Mouse (Mus musculus): ENCODE measurements around the gene Btbd8. TPM values are rescaled to one million over a fixed set of nuclear protein-coding genes. Genes with fewer than 3 reads are reported as not detected.

Btbd8 gene
- polyA plus RNA-seq, 1 experiment from 2014 or later, result 7.7 TPM

DNA sequence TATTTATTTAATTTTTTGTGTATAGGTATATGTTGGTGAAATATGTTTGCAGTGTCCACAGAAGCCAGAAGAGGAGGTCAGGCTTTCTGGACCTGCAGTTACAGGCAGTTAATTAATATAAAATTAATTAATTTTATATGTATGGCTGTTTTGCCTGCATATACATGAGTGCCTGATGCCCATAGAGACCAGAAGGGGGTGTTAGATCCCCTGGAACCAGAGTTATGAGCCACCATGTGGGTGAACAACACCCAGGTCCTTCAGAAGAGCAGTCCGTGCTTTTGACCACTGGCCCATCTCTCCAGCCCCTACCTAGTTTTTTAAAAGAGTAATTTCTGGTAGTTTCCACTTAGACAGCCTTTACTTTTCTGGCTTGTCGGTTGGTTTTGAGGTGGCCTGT lies 25.5 kb upstream of the Btbd8 start:
- in situ Hi-C loops (cut with MboI; ENCODE audit: low pct_unique_long_range_greater_than_20kb), result no loop called here
- ATAC-seq, result no peak
- no peak for TF ChIP-seq CTCF (IDR thresholded peaks at IDR 0.05)
- ChIA-PET CTCF (interaction anchor here (1.0 kb wide), 2 partner anchors 9 to 14 kb away, joined by 3 read pairs; no protein-coding TSS in a partner anchor), POLR2A (interaction anchor here (1.2 kb wide), 1 partner anchor 27 kb away, joined by 3 read pairs; no protein-coding TSS in a partner anchor)
- peaks cover 53% of the 10 kb centered on the region for H3K27me3 ChIP-seq
- DNase-seq (ENCODE audit: low read depth, low spot score), result no peak

DNA sequence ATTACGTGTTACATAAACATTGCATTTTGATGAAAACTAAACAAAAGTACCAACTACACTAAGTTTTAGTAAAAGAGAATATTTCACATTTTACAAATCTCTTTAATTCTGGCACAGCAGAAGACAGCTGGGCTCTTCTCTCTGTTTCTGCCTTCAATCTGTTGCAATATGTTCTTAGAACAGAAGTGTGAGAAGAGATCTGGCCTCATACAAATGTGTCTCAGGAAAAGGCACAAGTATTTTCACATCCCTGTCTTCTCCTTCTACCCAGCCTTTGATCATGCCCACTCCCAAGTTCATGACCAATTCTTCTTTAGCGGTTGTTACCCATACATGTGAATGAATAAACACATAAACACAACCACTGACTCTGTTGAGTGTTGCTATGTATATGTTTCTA lies 22.7 kb upstream of the Btbd8 start:
- H3K27me3 ChIP-seq, result peaks cover 51% of the 10 kb centered on the region
- POLR2A ChIA-PET, result interaction anchor here (1.0 kb wide), 1 partner anchor 22 kb away, joined by 3 read pairs; the partner anchor contains the start of gene Btbd8
- no peak for DNase-seq (ENCODE audit: low read depth, low spot score)
- TF ChIP-seq CTCF (IDR thresholded peaks at IDR 0.05), result no peak
- CTCF ChIA-PET, result no interaction called here
- in situ Hi-C loops (cut with MboI; ENCODE audit: low pct_unique_long_range_greater_than_20kb), result no loop called here
- ATAC-seq, result no peak

DNA sequence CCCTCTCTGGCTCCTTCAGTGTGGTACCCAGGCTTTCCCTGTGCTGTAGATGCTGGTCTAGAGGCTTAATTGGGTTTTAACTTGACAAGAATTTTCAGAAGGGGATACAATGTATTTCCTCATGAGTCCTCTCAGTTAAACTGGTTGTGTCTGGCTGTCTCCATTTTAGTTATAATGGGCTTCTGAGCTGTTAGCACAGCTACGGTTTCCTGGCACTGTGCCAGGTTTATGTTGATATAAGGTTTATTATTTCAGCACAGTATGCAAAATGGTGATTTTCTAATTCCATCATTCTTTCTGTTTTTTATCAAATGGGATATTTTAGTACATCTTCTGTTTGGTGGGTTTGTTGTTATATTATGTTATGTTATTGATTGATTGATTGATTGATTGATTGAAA lies 16.1 kb upstream of the Btbd8 start:
- POLR2A ChIA-PET, result no interaction called here
- no peak for ATAC-seq
- in situ Hi-C loops (cut with MboI; ENCODE audit: low pct_unique_long_range_greater_than_20kb), result no loop called here
- DNase-seq (ENCODE audit: low read depth, low spot score), result no peak
- H3K27me3 ChIP-seq, result peaks cover 24% of the 10 kb centered on the region
- TF ChIP-seq CTCF (IDR thresholded peaks at IDR 0.05), result no peak
- CTCF ChIA-PET, result interaction anchor here (1.2 kb wide), 1 partner anchor 9 kb away, joined by 3 read pairs; no protein-coding TSS in a partner anchor

DNA sequence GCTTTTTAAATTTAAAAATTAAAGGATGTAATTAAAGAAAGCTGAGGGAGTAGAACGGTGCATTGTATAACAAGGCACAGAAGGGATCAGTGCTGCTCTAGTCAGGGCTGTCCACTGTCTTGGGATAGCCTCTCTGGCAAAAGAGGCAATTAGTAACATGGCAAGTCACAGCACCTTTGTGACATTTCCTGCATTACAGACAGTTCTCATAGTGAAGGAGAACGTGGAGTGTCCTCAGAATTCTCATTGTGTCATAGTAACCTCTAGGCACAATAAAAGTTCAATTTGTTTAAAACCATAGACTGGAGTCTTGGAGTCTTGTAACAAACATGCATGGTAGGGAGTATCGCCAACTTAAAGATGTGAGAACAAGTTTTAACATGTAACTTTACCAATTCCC lies 6.5 kb upstream of the Btbd8 start, which contains the start of gene Lpcat2b:
Lpcat2b (plus strand) TSS at position 301 of the 400 bp plus-strand sequence.
- no peak for DNase-seq (ENCODE audit: low read depth, low spot score)
- peaks cover 37% of the 10 kb centered on the region for H3K27me3 ChIP-seq
- CTCF ChIA-PET, result no interaction called here
- no peak for ATAC-seq
- TF ChIP-seq CTCF (IDR thresholded peaks at IDR 0.05), result no peak
- POLR2A ChIA-PET, result no interaction called here
- in situ Hi-C loops (cut with MboI; ENCODE audit: low pct_unique_long_range_greater_than_20kb), result no loop called here

DNA sequence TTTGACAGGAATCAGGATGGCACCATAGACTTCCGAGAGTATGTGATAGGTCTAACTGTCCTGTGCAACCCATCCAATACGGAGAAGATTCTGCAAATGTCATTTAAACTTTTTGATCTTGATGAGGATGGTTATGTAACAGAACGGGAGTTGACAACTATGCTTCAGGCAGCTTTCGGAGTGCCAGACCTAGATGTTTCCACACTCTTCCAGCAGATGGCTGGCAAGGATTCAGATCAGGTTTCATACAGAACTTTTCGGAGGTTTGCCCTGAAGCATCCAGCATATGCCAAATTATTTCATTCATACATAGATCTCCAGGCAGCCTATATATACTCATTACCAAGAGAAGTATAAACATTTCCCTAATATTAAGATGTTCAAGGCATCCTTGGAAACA lies 3.8 kb upstream of the Btbd8 start:
- in situ Hi-C loops (cut with MboI; ENCODE audit: low pct_unique_long_range_greater_than_20kb), result no loop called here
- H3K27me3 ChIP-seq, result peaks cover 27% of the 10 kb centered on the region
- no peak for TF ChIP-seq CTCF (IDR thresholded peaks at IDR 0.05)
- CTCF ChIA-PET, result interaction anchor here (1.0 to 1.5 kb wide), 2 partner anchors 16 to 63 kb away, joined by 3 read pairs; no protein-coding TSS in a partner anchor
- POLR2A ChIA-PET, result no interaction called here
- ATAC-seq (no peak), DNase-seq (ENCODE audit: low read depth, low spot score) (no peak)

DNA sequence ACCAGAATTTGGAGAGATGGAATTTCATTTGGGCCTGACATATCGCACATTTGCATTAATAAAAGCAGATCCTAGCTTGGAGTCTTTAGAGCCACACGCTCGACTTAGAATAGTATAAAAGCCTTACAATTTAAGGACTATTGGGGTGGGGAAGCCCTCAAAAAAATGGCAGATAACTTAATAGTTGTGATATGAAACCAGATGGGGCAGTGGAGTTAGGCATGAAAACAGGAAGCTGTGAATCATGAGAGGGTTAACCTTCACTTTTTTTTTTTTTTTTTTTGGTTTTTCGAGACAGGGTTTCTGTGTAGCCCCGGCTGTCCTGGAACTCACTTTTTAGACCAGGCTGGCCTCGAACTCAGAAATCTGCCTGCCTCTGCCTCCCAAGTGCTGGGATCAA lies 1.6 kb upstream of the Btbd8 start:
- ChIA-PET CTCF (interaction anchor here (0.9 to 1.1 kb wide), 2 partner anchors 18 to 35 kb away, joined by 3 read pairs; no protein-coding TSS in a partner anchor), POLR2A (interaction anchor here (0.6 kb wide), 1 partner anchor 357 kb away, joined by 4 read pairs; no protein-coding TSS in a partner anchor)
- TF ChIP-seq CTCF (IDR thresholded peaks at IDR 0.05), result no peak
- ATAC-seq, result no peak
- no peak for DNase-seq (ENCODE audit: low read depth, low spot score)
- H3K27me3 ChIP-seq, result peaks cover 14% of the 10 kb centered on the region
- in situ Hi-C loops (cut with MboI; ENCODE audit: low pct_unique_long_range_greater_than_20kb), result no loop called here

- no peak for TF ChIP-seq CTCF (IDR thresholded peaks at IDR 0.05)
- CTCF ChIA-PET, result interaction anchor here (0.9 to 1.1 kb wide), 2 partner anchors 18 to 34 kb away, joined by 3 read pairs; no protein-coding TSS in a partner anchor
- POLR2A ChIA-PET, result no interaction called here
- peaks cover 14% of the 10 kb centered on the region for H3K27me3 ChIP-seq
- no peak for ATAC-seq
- DNase-seq (ENCODE audit: low read depth, low spot score), result no peak
- in situ Hi-C loops (cut with MboI; ENCODE audit: low pct_unique_long_range_greater_than_20kb), result no loop called here
Observed at GRCm38 (mm10) chr5:107436587-107437209, 1.1 kb upstream of the Btbd8 start.

- ATAC-seq (peak; percentile 8), DNase-seq (ENCODE audit: low read depth, low spot score) (peak; percentile 12)
- H3K27me3 ChIP-seq, result peaks cover 7% of the 10 kb centered on the region
- in situ Hi-C loops (cut with MboI; ENCODE audit: low pct_unique_long_range_greater_than_20kb), result no loop called here
- ChIA-PET POLR2A (interaction anchor here (0.7 to 1.3 kb wide), 3 partner anchors 12 to 27 kb away, joined by 3 read pairs; no protein-coding TSS in a partner anchor), CTCF (interaction anchor here (1.0 to 3.6 kb wide), 4 partner anchors 11 to 59 kb away, joined by 3 to 11 read pairs (median 3); no protein-coding TSS in a partner anchor)
- no peak for TF ChIP-seq CTCF (IDR thresholded peaks at IDR 0.05)
Observed at GRCm38 (mm10) chr5:107438353-107438752, 556 bp downstream of the Btbd8 start.

GRCm38 (mm10) chr5:107441881-107442280 lies 4.1 kb downstream of the Btbd8 start:
- no peak for DNase-seq (ENCODE audit: low read depth, low spot score)
- no peak for TF ChIP-seq CTCF (IDR thresholded peaks at IDR 0.05)
- in situ Hi-C loops (cut with MboI; ENCODE audit: low pct_unique_long_range_greater_than_20kb), result no loop called here
- no peak for ATAC-seq
- ChIA-PET CTCF (no interaction called here), POLR2A (no interaction called here)
- H3K27me3 ChIP-seq, result no peaks in the 10 kb centered on the region

- POLR2A ChIA-PET, result no interaction called here
- DNase-seq (ENCODE audit: low read depth, low spot score), result no peak
Observed at GRCm38 (mm10) chr5:107444251-107444650, 6.5 kb downstream of the Btbd8 start.

GRCm38 (mm10) chr5:107447977-107448376 lies 10.2 kb downstream of the Btbd8 start:
- no peaks in the 10 kb centered on the region for H3K27me3 ChIP-seq
- TF ChIP-seq CTCF (IDR thresholded peaks at IDR 0.05), result no peak
- no peak for DNase-seq (ENCODE audit: low read depth, low spot score)
- ChIA-PET CTCF (interaction anchor here (1.9 to 4.0 kb wide), 2 partner anchors 8 to 22 kb away, joined by 7 to 11 read pairs; partner anchors contain the start of gene Btbd8), POLR2A (no interaction called here)
- ATAC-seq, result no peak
- in situ Hi-C loops (cut with MboI; ENCODE audit: low pct_unique_long_range_greater_than_20kb), result no loop called here

More at GRCm38 (mm10) chr5:107444251-107444650, 6.5 kb downstream of the Btbd8 start:
- no peak for ATAC-seq
- in situ Hi-C loops (cut with MboI; ENCODE audit: low pct_unique_long_range_greater_than_20kb), result no loop called here
- H3K27me3 ChIP-seq, result no peaks in the 10 kb centered on the region
- CTCF ChIA-PET, result no interaction called here
- no peak for TF ChIP-seq CTCF (IDR thresholded peaks at IDR 0.05)
